ENCODE assay signal across 10 mouse cellular contexts in genomic region chr12:112661851-112662250, GRCm38 (mm10). TPM values are rescaled to one million over a fixed set of nuclear protein-coding genes. Genes with fewer than 3 reads are reported as not detected.
DNase-seq lines count a peak whose midpoint lies in the region; ATAC-seq and TF ChIP-seq lines count a peak whose summit lies in the region.
"Had no signal": no experiment of that assay in that cellular context is flagged by ENCODE, and none has a peak within 500 bp of the region (broad histone marks: within the 10 kb centered on the region; RNA-seq: fewer than 3 reads in every experiment).

No protein-coding gene starts in this region.

- no peak for DNase-seq in heart, postnatal 25 days (ENCODE audit: low spot score)
- DNase-seq in lung, postnatal 0 days (ENCODE audit: low spot score) = no peak
- DNase-seq in lung, postnatal 4 days = no peak
- DNase-seq in stomach, postnatal 0 days (ENCODE audit: low spot score) = no peak
- DNase-seq in left cerebral cortex, adult 11 months (ENCODE audit: low spot score) = no peak
- no peak for DNase-seq in right cerebral cortex, postnatal 14 days
- DNase-seq: lung, postnatal 36 days had no signal

- peaks cover 41% of the 10 kb centered on the region for H3K36me3 ChIP-seq in heart, embryonic 11.5 days (ENCODE audit: control insufficient read depth, insufficient read depth, low read length)
- peaks cover 33% of the 10 kb centered on the region for H3K36me3 ChIP-seq in lung, postnatal 0 days (ENCODE audit: insufficient read depth, low read length)
- peaks cover 45% of the 10 kb centered on the region for H3K36me3 ChIP-seq in intestine, embryonic 16.5 days (ENCODE audit: control insufficient read depth, insufficient read depth, low read length)
- H3K36me3 ChIP-seq in stomach, postnatal 0 days (ENCODE audit: control insufficient read depth, insufficient read depth, low read length) = peaks cover 36% of the 10 kb centered on the region

- H3K4me3 ChIP-seq in heart, embryonic 11.5 days (ENCODE audit: low read depth, low read length) = no peak overlapping the region
- H3K4me3 ChIP-seq in lung, postnatal 0 days (ENCODE audit: low read depth, low read length) = no peak overlapping the region
- H3K4me3 ChIP-seq in intestine, embryonic 16.5 days (ENCODE audit: low read length) = no peak overlapping the region
- H3K4me3 ChIP-seq in stomach, postnatal 0 days (ENCODE audit: low read depth, low read length) = no peak overlapping the region
- H3K4me3 ChIP-seq: left cerebral cortex, adult 2 months had no signal

- peak overlapping the region; percentile 40; the same call in 1 of the 2 replicates for H3K4me2 ChIP-seq in heart, embryonic 11.5 days
- no peak overlapping the region for H3K4me2 ChIP-seq in lung, postnatal 0 days (replicated peaks; ENCODE audit: low read depth, low read length)
- H3K4me2 ChIP-seq in intestine, embryonic 16.5 days (ENCODE audit: low read depth, low read length) = peak overlapping the region; percentile 38; the same call in 1 of the 2 replicates
- H3K4me2 ChIP-seq in stomach, postnatal 0 days (replicated peaks; ENCODE audit: low read depth) = no peak overlapping the region

- peak overlapping the region; percentile 92 for H3K27ac ChIP-seq in heart, embryonic 11.5 days (ENCODE audit: low read depth, low read length)
- H3K27ac ChIP-seq in lung, postnatal 0 days (ENCODE audit: low read length) = 0 out of 2 replicates have a peak overlapping the region, but pooled peaks have one; percentile 69
- peak overlapping the region; percentile 89 for H3K27ac ChIP-seq in intestine, embryonic 16.5 days (ENCODE audit: low read length)
- peak overlapping the region; percentile 82 for H3K27ac ChIP-seq in stomach, postnatal 0 days (replicated peaks)
- H3K27ac ChIP-seq: left cerebral cortex, adult 2 months had no signal

- intact Hi-C loops in heart, postnatal 25 days (cut with DNase I) = no loop called here

- 77% methylated on average over 9 of the region's 9 CpGs for WGBS in heart, embryonic 11.5 days (ENCODE audit: insufficient replicate concordance)
- WGBS in lung, postnatal 0 days = 45% methylated on average over 9 of the region's 9 CpGs
- WGBS in intestine, embryonic 16.5 days = 77% methylated on average over 9 of the region's 9 CpGs
- WGBS in stomach, postnatal 0 days = 77% methylated on average over 9 of the region's 9 CpGs

- H3K4me1 ChIP-seq in heart, embryonic 11.5 days (ENCODE audit: control insufficient read depth, insufficient read depth, low read length) = peaks cover 64% of the 10 kb centered on the region
- H3K4me1 ChIP-seq in lung, postnatal 0 days (ENCODE audit: insufficient read depth, low read depth, low read length) = peaks cover 42% of the 10 kb centered on the region; the same call in 1 of the 2 replicates
- peaks cover 75% of the 10 kb centered on the region for H3K4me1 ChIP-seq in intestine, embryonic 16.5 days (ENCODE audit: control insufficient read depth, insufficient read depth, low read length)
- peaks cover 20% of the 10 kb centered on the region for H3K4me1 ChIP-seq in stomach, postnatal 0 days (replicated peaks; ENCODE audit: control insufficient read depth, insufficient read depth)

- peak overlapping the region; percentile 30 for H3K9ac ChIP-seq in heart, embryonic 11.5 days (ENCODE audit: low read depth, low read length)
- H3K9ac ChIP-seq in lung, postnatal 0 days (replicated peaks; ENCODE audit: low read depth) = no peak overlapping the region
- peak overlapping the region; percentile 50 for H3K9ac ChIP-seq in intestine, embryonic 16.5 days (ENCODE audit: low read depth, low read length)
- peak overlapping the region; percentile 23 for H3K9ac ChIP-seq in stomach, postnatal 0 days (ENCODE audit: low read length)

- TF ChIP-seq EP300 in lung, postnatal 0 days (IDR thresholded peaks at IDR 0.05) = no peak
- no peak for TF ChIP-seq EP300 in stomach, postnatal 0 days (optimal IDR thresholded peaks at IDR 0.05)

- ATAC-seq in heart, embryonic 11.5 days (replicated peaks; ENCODE audit: insufficient number of reproducible peaks, low FRiP score, low TSS enrichment) = no peak
- ATAC-seq in lung, postnatal 0 days = no peak
- ATAC-seq in intestine, embryonic 16.5 days = no peak
- no peak for ATAC-seq in stomach, postnatal 0 days (ENCODE audit: low FRiP score, low TSS enrichment)

- H3K27me3 ChIP-seq in heart, embryonic 11.5 days (ENCODE audit: control insufficient read depth, insufficient read depth, low read length) = no peaks in the 10 kb centered on the region
- no peaks in the 10 kb centered on the region for H3K27me3 ChIP-seq in lung, postnatal 0 days (replicated peaks; ENCODE audit: insufficient read depth, low read length)
- H3K27me3 ChIP-seq in intestine, embryonic 16.5 days (replicated peaks; ENCODE audit: control insufficient read depth, insufficient read depth, low read length) = no peaks in the 10 kb centered on the region
- H3K27me3 ChIP-seq in stomach, postnatal 0 days (ENCODE audit: control insufficient read depth, insufficient read depth, low read length) = no peaks in the 10 kb centered on the region

- TF ChIP-seq CTCF in lung, postnatal 0 days (IDR thresholded peaks at IDR 0.05) = no peak
- no peak for TF ChIP-seq CTCF in stomach, postnatal 0 days (IDR thresholded peaks at IDR 0.05; ENCODE audit: low read depth)

- no peaks in the 10 kb centered on the region for H3K9me3 ChIP-seq in heart, embryonic 11.5 days (replicated peaks; ENCODE audit: control insufficient read depth, low read length)
- no peaks in the 10 kb centered on the region for H3K9me3 ChIP-seq in lung, postnatal 0 days (ENCODE audit: low read length)
- H3K9me3 ChIP-seq in intestine, embryonic 16.5 days (ENCODE audit: control insufficient read depth, low read length) = no peaks in the 10 kb centered on the region
- no peaks in the 10 kb centered on the region for H3K9me3 ChIP-seq in stomach, postnatal 0 days (ENCODE audit: control insufficient read depth, low read length)

RNA-seq across cellular contexts. Expression of gene Akt1, which starts 12.8 kb away (rescaled TPM):
- polyA plus RNA-seq in heart, embryonic 11.5 days (2014; fragmentation: Nextera tagmentation; extraction: Ambion mirVana) = 94.2 and 108 TPM in 2 replicates
- total RNA-seq in heart, postnatal 25 days (2021) = 100 to 1,000 TPM; 206 to 215 TPM
- polyA plus RNA-seq in lung, postnatal 0 days (2015; fragmentation: Nextera tagmentation; extraction: Ambion mirVana) = 78.8 and 91.3 TPM in 2 replicates
- 56.5 and 65.5 TPM in 2 replicates for polyA plus RNA-seq in intestine, embryonic 16.5 days (2015; fragmentation: Nextera tagmentation; extraction: Ambion mirVana)
- polyA plus RNA-seq in stomach, postnatal 0 days (2015; fragmentation: Nextera tagmentation; extraction: Ambion mirVana) = 84.5 and 98.2 TPM in 2 replicates

RNA-seq across cellular contexts. Expression of gene Zbtb42, which starts 16.8 kb away (rescaled TPM):
- 2.8 and 4.2 TPM in 2 replicates for polyA plus RNA-seq in heart, embryonic 11.5 days (2014; fragmentation: Nextera tagmentation; extraction: Ambion mirVana)
- total RNA-seq in heart, postnatal 25 days (2021) = 1 to 10 TPM; 6.4 to 6.7 TPM
- 14.0 and 14.6 TPM in 2 replicates for polyA plus RNA-seq in lung, postnatal 0 days (2015; fragmentation: Nextera tagmentation; extraction: Ambion mirVana)
- polyA plus RNA-seq in intestine, embryonic 16.5 days (2015; fragmentation: Nextera tagmentation; extraction: Ambion mirVana) = 6.8 and 8.2 TPM in 2 replicates
- 11.3 and 12.1 TPM in 2 replicates for polyA plus RNA-seq in stomach, postnatal 0 days (2015; fragmentation: Nextera tagmentation; extraction: Ambion mirVana)

RNA-seq across cellular contexts. Expression of gene Siva1, which starts 17.4 kb away (rescaled TPM):
- 141 and 156 TPM in 2 replicates for polyA plus RNA-seq in heart, embryonic 11.5 days (2014; fragmentation: Nextera tagmentation; extraction: Ambion mirVana)
- 10 to 100 TPM; 29.5 to 35.7 TPM for total RNA-seq in heart, postnatal 25 days (2021)
- 130 and 152 TPM in 2 replicates for polyA plus RNA-seq in lung, postnatal 0 days (2015; fragmentation: Nextera tagmentation; extraction: Ambion mirVana)
- polyA plus RNA-seq in intestine, embryonic 16.5 days (2015; fragmentation: Nextera tagmentation; extraction: Ambion mirVana) = 168 and 186 TPM in 2 replicates
- polyA plus RNA-seq in stomach, postnatal 0 days (2015; fragmentation: Nextera tagmentation; extraction: Ambion mirVana) = 91.5 and 97.1 TPM in 2 replicates

RNA-seq across cellular contexts. Expression of gene Adssl1, which starts 42.0 kb away (rescaled TPM):
- polyA plus RNA-seq in heart, embryonic 11.5 days (2014; fragmentation: Nextera tagmentation; extraction: Ambion mirVana) = 73.3 and 75.2 TPM in 2 replicates
- total RNA-seq in heart, postnatal 25 days (2021) = 100 to 1,000 TPM; 147 TPM
- 29.9 and 43.0 TPM in 2 replicates for polyA plus RNA-seq in lung, postnatal 0 days (2015; fragmentation: Nextera tagmentation; extraction: Ambion mirVana)
- polyA plus RNA-seq in intestine, embryonic 16.5 days (2015; fragmentation: Nextera tagmentation; extraction: Ambion mirVana) = 2.1 and 2.7 TPM in 2 replicates
- polyA plus RNA-seq in stomach, postnatal 0 days (2015; fragmentation: Nextera tagmentation; extraction: Ambion mirVana) = 4.7 and 6.4 TPM in 2 replicates

RNA-seq across cellular contexts. Expression of gene Cep170b, which starts 58.4 kb away (rescaled TPM):
- 2.6 and 3.1 TPM in 2 replicates for polyA plus RNA-seq in heart, embryonic 11.5 days (2014; fragmentation: Nextera tagmentation; extraction: Ambion mirVana)
- 1 to 10 TPM; 7.7 to 9.8 TPM for total RNA-seq in heart, postnatal 25 days (2021)
- 17.5 and 20.8 TPM in 2 replicates for polyA plus RNA-seq in lung, postnatal 0 days (2015; fragmentation: Nextera tagmentation; extraction: Ambion mirVana)
- 12.4 and 13.2 TPM in 2 replicates for polyA plus RNA-seq in intestine, embryonic 16.5 days (2015; fragmentation: Nextera tagmentation; extraction: Ambion mirVana)
- 20.7 and 21.2 TPM in 2 replicates for polyA plus RNA-seq in stomach, postnatal 0 days (2015; fragmentation: Nextera tagmentation; extraction: Ambion mirVana)

Comparison
In these comparisons a context has a peak if more than half of its experiments do, and no peak if none do; other contexts are left out.
1. H3K4me2 ChIP-seq: peak in heart, embryonic 11.5 days (single experiment) and intestine, embryonic 16.5 days (single experiment); none in lung, postnatal 0 days (single experiment) and stomach, postnatal 0 days (single experiment).
2. Peak in every context shown above with its lines, with median percentiles within 50 percentile points of each other: H3K27ac ChIP-seq.